Mouse (Mus musculus): ENCODE results near the gene Sertad4. TPM values are rescaled to one million over a fixed set of nuclear protein-coding genes. Genes with fewer than 3 reads are reported as not detected.

Gene Sertad4
- total and polyA plus RNA-seq, 3 experiments: not detected

- DNase-seq (ENCODE audit: low read depth, low spot score): peak; percentile 77
- Histone ChIP-seq H3K4me3 (ENCODE audit: control insufficient read depth in 1 of 2, insufficient read depth in 1 of 2, low read depth in 2 of 2, low read length in 2 of 2) (no peak overlapping the region; a peak in 1 of 4 replicates), H3K27ac (ENCODE audit: control insufficient read depth, low read depth, low read length) (no peak overlapping the region), H3K36me3 (ENCODE audit: control insufficient read depth in 1 of 2, insufficient read depth in 2 of 2, low read length in 2 of 2) (no peaks in the 10 kb centered on the region; a peak in 1 of 4 replicates), H3K27me3 (ENCODE audit: control insufficient read depth in 1 of 2, insufficient read depth in 2 of 2, low read length in 2 of 2) (no peaks in the 10 kb centered on the region), H3K79me2 (ENCODE audit: control insufficient read depth, insufficient read depth, low read length, poor library complexity) (no peaks in the 10 kb centered on the region), H3K9ac (ENCODE audit: control insufficient read depth, low read depth, low read length, poor library complexity, severe bottlenecking) (no peak overlapping the region), H3K4me1 (ENCODE audit: control insufficient read depth in 1 of 2, insufficient read depth in 2 of 2, low read length in 2 of 2) (peaks cover 0 to 4% of the 10 kb centered on the region in 2 experiments; a peak in 1 of 4 replicates), H3K9me3 (replicated peaks; ENCODE audit: insufficient read depth, low read length) (no peaks in the 10 kb centered on the region)
- TF ChIP-seq ELF1 (IDR thresholded peaks at IDR 0.05; ENCODE audit: low read depth, low read length) (0 out of 2 replicates have a peak, but pooled peaks have one; percentile 15), MAZ (IDR thresholded peaks at IDR 0.05; ENCODE audit: low read depth, low read length) (no peak), GATA1 (IDR thresholded peaks at IDR 0.05; ENCODE audit: low read depth, low read length) (peak; percentile 29; the same call in 1 of the 2 replicates)
These were observed 29.8 kb downstream of the Sertad4 start for GRCm38 (mm10) chr1:192825746-192826145.

- Histone ChIP-seq H3K9ac (ENCODE audit: control insufficient read depth, low read depth, low read length, poor library complexity, severe bottlenecking) (no peak overlapping the region), H3K9me3 (replicated peaks; ENCODE audit: insufficient read depth, low read length) (no peaks in the 10 kb centered on the region), H3K36me3 (ENCODE audit: control insufficient read depth in 1 of 2, insufficient read depth in 2 of 2, low read length in 2 of 2) (no peaks in the 10 kb centered on the region; a peak in 1 of 4 replicates), H3K27ac (ENCODE audit: control insufficient read depth, low read depth, low read length) (no peak overlapping the region), H3K79me2 (ENCODE audit: control insufficient read depth, insufficient read depth, low read length, poor library complexity) (no peaks in the 10 kb centered on the region), H3K27me3 (ENCODE audit: control insufficient read depth in 1 of 2, insufficient read depth in 2 of 2, low read length in 2 of 2) (no peaks in the 10 kb centered on the region), H3K4me3 (ENCODE audit: control insufficient read depth in 1 of 2, insufficient read depth in 1 of 2, low read depth in 2 of 2, low read length in 2 of 2) (no peak overlapping the region), H3K4me1 (ENCODE audit: control insufficient read depth in 1 of 2, insufficient read depth in 2 of 2, low read length in 2 of 2) (peaks cover 0 to 4% of the 10 kb centered on the region in 2 experiments; a peak in 1 of 4 replicates)
- DNase-seq (ENCODE audit: low read depth, low spot score): no peak
- TF ChIP-seq RCOR1 (IDR thresholded peaks at IDR 0.05; ENCODE audit: low read depth, low read length): no peak
- no peak for TF ChIP-seq RAD21 (IDR thresholded peaks at IDR 0.05; ENCODE audit: low read depth, low read length)
- TF ChIP-seq ZKSCAN1 (IDR thresholded peaks at IDR 0.05; ENCODE audit: low read depth, low read length): no peak
- no peak for TF ChIP-seq NELFE (IDR thresholded peaks at IDR 0.05; ENCODE audit: low read depth, low read length)
- no peak for TF ChIP-seq HCFC1 (IDR thresholded peaks at IDR 0.05; ENCODE audit: low read depth, low read length)
- TF ChIP-seq CTCF (IDR thresholded peaks at IDR 0.05 in 2 of 3, conservative IDR thresholded peaks at IDR 0.05 in 1 of 3; ENCODE audit: control insufficient read depth in 1 of 3, insufficient read depth in 1 of 3, low read depth in 2 of 3, low read length in 3 of 3, poor library complexity in 1 of 3, severe bottlenecking in 1 of 3): no peak
- TF ChIP-seq E2F4 (IDR thresholded peaks at IDR 0.05; ENCODE audit: borderline replicate concordance, low read depth, low read length): no peak
- TF ChIP-seq BHLHE40 (IDR thresholded peaks at IDR 0.05; ENCODE audit: borderline replicate concordance, low read depth, low read length): no peak
- TF ChIP-seq GABPA (IDR thresholded peaks at IDR 0.05; ENCODE audit: low read depth, low read length): no peak
- no peak for TF ChIP-seq POLR2AphosphoS2 (IDR thresholded peaks at IDR 0.05; ENCODE audit: low read length)
- no peak for TF ChIP-seq ELF1 (IDR thresholded peaks at IDR 0.05; ENCODE audit: low read depth, low read length)
These were observed 32.7 kb downstream of the Sertad4 start for GRCm38 (mm10) chr1:192822652-192823525.

GRCm38 (mm10) chr1:192822309-192822651 is 33.3 kb downstream of the Sertad4 start:
- Histone ChIP-seq H3K36me3 (ENCODE audit: control insufficient read depth in 1 of 2, insufficient read depth in 2 of 2, low read length in 2 of 2) (no peaks in the 10 kb centered on the region; a peak in 1 of 4 replicates), H3K9me3 (replicated peaks; ENCODE audit: insufficient read depth, low read length) (no peaks in the 10 kb centered on the region), H3K4me1 (ENCODE audit: control insufficient read depth in 1 of 2, insufficient read depth in 2 of 2, low read length in 2 of 2) (peaks cover 0 to 4% of the 10 kb centered on the region in 2 experiments; a peak in 1 of 4 replicates), H3K27ac (ENCODE audit: control insufficient read depth, low read depth, low read length) (no peak overlapping the region), H3K27me3 (ENCODE audit: control insufficient read depth in 1 of 2, insufficient read depth in 2 of 2, low read length in 2 of 2) (no peaks in the 10 kb centered on the region), H3K4me3 (ENCODE audit: control insufficient read depth in 1 of 2, insufficient read depth in 1 of 2, low read depth in 2 of 2, low read length in 2 of 2) (no peak overlapping the region), H3K79me2 (ENCODE audit: control insufficient read depth, insufficient read depth, low read length, poor library complexity) (no peaks in the 10 kb centered on the region), H3K9ac (ENCODE audit: control insufficient read depth, low read depth, low read length, poor library complexity, severe bottlenecking) (no peak overlapping the region)
- no peak for DNase-seq (ENCODE audit: low read depth, low spot score)
- TF ChIP-seq ZKSCAN1 (IDR thresholded peaks at IDR 0.05; ENCODE audit: low read depth, low read length) (no peak), TAL1 (IDR thresholded peaks at IDR 0.05; ENCODE audit: low read length) (no peak), CTCF (IDR thresholded peaks at IDR 0.05 in 2 of 3, conservative IDR thresholded peaks at IDR 0.05 in 1 of 3; ENCODE audit: control insufficient read depth in 1 of 3, insufficient read depth in 1 of 3, low read depth in 2 of 3, low read length in 3 of 3, poor library complexity in 1 of 3, severe bottlenecking in 1 of 3) (no peak), USF1 (IDR thresholded peaks at IDR 0.05; ENCODE audit: low read depth, low read length) (no peak), POLR2AphosphoS2 (IDR thresholded peaks at IDR 0.05; ENCODE audit: low read length) (no peak), ETS1 (IDR thresholded peaks at IDR 0.05; ENCODE audit: low read depth, low read length) (no peak)
